Mouse (Mus musculus): ENCODE measurements around the gene Dnajc2.

- no peak for TF ChIP-seq CTCF (IDR thresholded peaks at IDR 0.05; ENCODE audit: extremely low read depth, insufficient read depth, insufficient read length, insufficient replicate concordance)
- no peak for TF ChIP-seq POLR2A (IDR thresholded peaks at IDR 0.05; ENCODE audit: low read depth, low read length)
Observed at GRCm38 (mm10) chr5:21785776-21786175, 725 bp upstream of the Dnajc2 start.

Measured in spleen, adult 2 months (tissue).